Mouse (Mus musculus) olfactory bulb, adult 2 months (tissue): Measurements from ENCODE around the gene Ngb. TPM values are rescaled to one million over a fixed set of nuclear protein-coding genes. Genes with fewer than 3 reads are reported as not detected.

Source experiments
- H3K27ac ChIP-seq: fragments of 200-500 bp; 2 replicates; pipeline ENCODE4 v1.5.1; 2012; ENCODE audit warnings: low read depth, low read length; ENCODE audit not compliant: insufficient read depth
- H3K4me1 ChIP-seq: fragments of 200-500 bp; 2 replicates; pipeline ENCODE4 v1.6.1; 2012; ENCODE audit warnings: low read length; ENCODE audit not compliant: control insufficient read depth, insufficient read depth
- H3K4me3 ChIP-seq: fragments of 200-500 bp; 2 replicates; pipeline ENCODE4 v1.5.1; 2012; ENCODE audit warnings: mild to moderate bottlenecking, low read depth, low read length, moderate library complexity; ENCODE audit not compliant: insufficient read depth
- CTCF ChIP-seq: fragments of 200-500 bp; IDR thresholded peaks from 2 replicates; pipeline ENCODE4 v1.5.1; 2012; ENCODE audit warnings: low read depth, mild to moderate bottlenecking, low read length, moderate library complexity; ENCODE audit not compliant: insufficient read depth
- POLR2A ChIP-seq: fragments of 200-500 bp; IDR thresholded peaks from 2 replicates; pipeline ENCODE4 v1.6.1; 2012; ENCODE audit warnings: mild to moderate bottlenecking, low read depth, low read length, moderate library complexity; ENCODE audit not compliant: insufficient read depth
- WGBS: fragments of 180-500 bp; shearing (Covaris S2); methylation state at CpG from one replicate; pipeline ENCODE4 v1.1.7; 2018; 5-methylcytosine and 5-hydroxymethylcytosine counted together
- polyA plus RNA-seq: library from polyadenylated mRNA; stranded (reverse); fragments of >200 nt; gene quantifications from 2 replicates; pipeline ENCODE4 v1.2.4, GENCODE M21; 2012; ENCODE audit warnings: low replicate concordance; ENCODE audit not compliant: missing spikeins, insufficient read depth, insufficient read length

Ngb gene
- polyA plus RNA-seq, 1 experiment, result not detected

DNA sequence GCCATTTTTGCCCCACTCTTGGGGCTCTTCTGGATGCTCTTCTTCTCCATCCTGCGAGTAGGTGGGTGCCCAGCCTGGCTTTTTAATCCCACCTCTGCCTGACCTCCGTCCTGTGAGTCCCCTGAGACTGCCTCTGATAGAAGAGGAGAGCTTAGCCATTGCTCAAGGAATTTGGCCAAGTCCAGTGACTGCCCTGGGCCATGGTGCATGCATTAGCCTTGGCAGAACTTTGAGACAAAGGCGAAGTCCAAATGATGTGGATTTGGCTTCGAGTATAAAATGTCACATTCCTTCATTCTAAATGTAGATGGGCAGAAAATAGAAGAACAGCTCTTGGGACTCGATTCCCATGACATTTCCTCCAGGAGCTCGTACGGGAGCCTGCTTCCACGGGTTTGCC lies 19.5 kb downstream of the Ngb start:
- H3K4me3 ChIP-seq, result no peak overlapping the region
- WGBS, result 71% methylated on average over 8 of the region's 8 CpGs

DNA sequence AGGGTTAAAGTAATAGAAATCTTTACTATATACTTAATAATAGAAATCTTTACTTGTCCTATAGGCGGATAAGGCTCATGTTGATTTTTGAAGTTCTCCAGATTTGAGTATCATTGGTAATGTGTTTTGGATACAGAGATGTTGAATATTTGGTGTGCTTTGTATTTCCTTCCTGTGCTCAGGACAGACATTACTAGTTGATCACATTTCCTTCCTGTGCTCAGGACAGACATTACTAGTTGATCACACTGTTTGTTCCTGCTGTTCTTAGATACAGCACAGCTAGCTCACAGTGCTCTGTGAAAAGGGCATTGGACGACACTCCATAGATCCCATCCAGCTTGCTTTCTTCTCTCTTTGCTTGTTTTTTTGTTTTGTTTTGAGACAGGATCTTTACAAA lies 25.7 kb downstream of the Ngb start:
- no peak overlapping the region for H3K4me3 ChIP-seq
- 97% methylated on average over 2 of the region's 2 CpGs for WGBS
- H3K27ac ChIP-seq, result no peak overlapping the region
- no peaks in the 10 kb centered on the region for H3K4me1 ChIP-seq
- TF ChIP-seq CTCF (no peak), POLR2A (no peak)

More for the DNA sequence above, 19.5 kb downstream of the Ngb start:
- TF ChIP-seq CTCF (no peak), POLR2A (no peak)
- no peaks in the 10 kb centered on the region for H3K4me1 ChIP-seq
- H3K27ac ChIP-seq, result no peak overlapping the region

DNA sequence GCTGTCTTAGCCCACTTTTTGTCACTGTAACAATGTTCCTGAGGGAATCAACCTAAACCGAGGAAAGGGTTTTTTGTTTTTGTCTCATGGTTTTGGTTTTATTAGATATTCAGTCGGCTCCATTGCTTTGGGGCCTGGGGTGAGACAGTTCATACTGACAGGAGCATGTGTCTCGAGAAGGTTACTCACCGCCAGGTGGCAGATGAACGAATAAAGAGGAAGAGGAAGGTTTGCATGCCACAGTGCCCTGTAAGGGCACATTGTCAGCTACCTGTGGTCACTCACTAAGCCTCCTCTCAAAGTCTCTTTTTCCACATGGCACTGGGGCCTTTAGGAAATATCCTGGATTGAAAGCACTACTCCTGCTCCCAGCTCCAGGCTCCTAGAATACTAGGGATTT lies 31.8 kb downstream of the Ngb start:
- 82% methylated on average over 5 of the region's 5 CpGs for WGBS
- H3K4me1 ChIP-seq, result 0 out of 2 replicates have a peak, but pooled peaks cover 5% of the 10 kb centered on the region
- H3K4me3 ChIP-seq, result no peak overlapping the region
- H3K27ac ChIP-seq, result no peak overlapping the region
- no peak for TF ChIP-seq CTCF
- TF ChIP-seq POLR2A, result no peak

DNA sequence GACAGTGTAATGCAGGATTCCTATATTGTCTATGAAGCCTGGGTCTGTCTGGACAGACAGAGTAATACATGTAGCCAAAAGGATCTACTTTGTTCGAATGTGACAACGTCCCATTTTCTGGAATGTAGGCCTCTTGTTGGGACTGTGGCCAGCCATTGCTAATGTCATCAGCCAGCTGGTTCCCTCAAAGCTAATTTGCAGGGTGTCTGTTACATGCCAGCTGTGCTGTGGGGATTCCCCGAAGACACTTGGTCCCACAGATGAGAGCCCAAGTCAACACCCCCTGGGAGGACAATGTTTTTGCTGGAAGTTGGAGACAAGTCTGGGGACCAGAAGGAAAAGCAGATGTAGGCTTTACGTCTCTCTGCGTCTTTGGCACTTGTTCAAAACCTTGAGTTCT lies 35.9 kb downstream of the Ngb start:
- peaks cover 6% of the 10 kb centered on the region; the same call in 1 of the 2 replicates for H3K4me1 ChIP-seq
- H3K4me3 ChIP-seq, result no peak overlapping the region
- H3K27ac ChIP-seq, result no peak overlapping the region
- WGBS, result 58% methylated on average over 5 of the region's 5 CpGs
- no peak for TF ChIP-seq POLR2A
- no peak for TF ChIP-seq CTCF

DNA sequence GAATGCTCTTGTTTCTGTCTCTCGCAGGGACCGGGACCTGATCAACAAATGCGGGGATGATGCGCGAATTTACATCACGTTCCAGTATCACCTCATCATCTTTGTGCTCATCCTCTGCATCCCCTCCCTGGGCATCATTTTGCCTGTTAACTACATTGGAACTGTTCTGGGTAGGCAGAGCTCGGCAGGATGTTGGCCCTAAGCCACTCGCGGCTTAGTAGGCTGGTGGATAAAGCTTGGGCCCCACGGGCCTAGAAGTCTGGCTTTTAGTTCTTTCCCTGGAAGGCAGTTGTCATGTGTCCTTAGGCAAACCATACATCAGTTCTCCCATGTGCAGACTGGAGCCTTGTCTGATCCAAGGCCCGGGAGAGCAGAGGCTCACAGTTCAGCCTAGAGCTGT lies 36.9 kb downstream of the Ngb start:
- TF ChIP-seq POLR2A (no peak), CTCF (no peak)
- Histone ChIP-seq H3K4me3 (no peak overlapping the region), H3K27ac (no peak overlapping the region), H3K4me1 (peaks cover 6% of the 10 kb centered on the region; the same call in 1 of the 2 replicates)
- 81% methylated on average over 11 of the region's 11 CpGs for WGBS

DNA sequence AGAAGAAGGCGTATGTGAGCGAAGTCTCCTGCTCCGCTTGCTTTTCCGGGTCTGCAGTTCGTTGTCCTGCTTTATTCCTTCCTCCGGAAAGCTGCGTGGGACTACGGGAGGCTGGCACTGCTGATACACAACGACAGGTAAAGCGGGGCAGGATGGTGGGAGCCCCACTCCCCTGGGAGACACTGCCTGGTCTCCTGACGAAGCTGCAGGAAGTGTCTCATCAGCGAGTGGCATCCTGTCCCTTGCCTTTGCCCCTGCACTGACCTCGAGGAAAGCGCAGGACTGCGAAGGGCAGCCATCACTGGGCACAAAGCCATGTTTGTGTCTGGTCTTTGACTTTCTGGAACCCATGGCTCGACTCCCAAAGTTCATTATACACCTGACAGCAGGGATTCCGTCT lies 45.3 kb downstream of the Ngb start:
- TF ChIP-seq POLR2A (no peak), CTCF (no peak)
- H3K27ac ChIP-seq, result no peak overlapping the region
- H3K4me1 ChIP-seq, result peaks cover 2% of the 10 kb centered on the region; the same call in 1 of the 2 replicates
- H3K4me3 ChIP-seq, result no peak overlapping the region
- WGBS, result 74% methylated on average over 17 of the region's 17 CpGs

DNA sequence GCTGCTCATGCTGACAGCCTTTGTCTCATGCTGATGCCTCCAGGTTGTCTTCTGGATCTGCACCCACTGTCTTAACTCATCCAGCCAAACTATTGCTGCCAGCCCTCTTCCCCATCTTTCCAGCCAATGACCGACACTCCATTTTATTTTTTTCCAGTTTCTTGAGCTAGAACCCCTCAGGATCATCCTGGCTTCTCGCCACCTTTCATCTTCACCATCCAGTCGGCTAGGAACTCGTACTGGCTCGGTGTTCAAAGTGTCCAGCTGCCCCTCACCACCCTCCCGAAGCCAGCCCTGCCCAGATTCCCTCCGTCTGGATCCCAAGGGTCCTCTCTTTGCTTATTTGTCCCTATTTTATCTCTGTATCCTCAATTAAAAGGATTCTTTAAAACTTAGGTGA lies 47.5 kb downstream of the Ngb start:
- Histone ChIP-seq H3K4me3 (no peak overlapping the region), H3K27ac (no peak overlapping the region), H3K4me1 (peaks cover 2% of the 10 kb centered on the region; the same call in 1 of the 2 replicates)
- 73% methylated on average over 7 of the region's 7 CpGs for WGBS
- TF ChIP-seq CTCF, result no peak
- no peak for TF ChIP-seq POLR2A

DNA sequence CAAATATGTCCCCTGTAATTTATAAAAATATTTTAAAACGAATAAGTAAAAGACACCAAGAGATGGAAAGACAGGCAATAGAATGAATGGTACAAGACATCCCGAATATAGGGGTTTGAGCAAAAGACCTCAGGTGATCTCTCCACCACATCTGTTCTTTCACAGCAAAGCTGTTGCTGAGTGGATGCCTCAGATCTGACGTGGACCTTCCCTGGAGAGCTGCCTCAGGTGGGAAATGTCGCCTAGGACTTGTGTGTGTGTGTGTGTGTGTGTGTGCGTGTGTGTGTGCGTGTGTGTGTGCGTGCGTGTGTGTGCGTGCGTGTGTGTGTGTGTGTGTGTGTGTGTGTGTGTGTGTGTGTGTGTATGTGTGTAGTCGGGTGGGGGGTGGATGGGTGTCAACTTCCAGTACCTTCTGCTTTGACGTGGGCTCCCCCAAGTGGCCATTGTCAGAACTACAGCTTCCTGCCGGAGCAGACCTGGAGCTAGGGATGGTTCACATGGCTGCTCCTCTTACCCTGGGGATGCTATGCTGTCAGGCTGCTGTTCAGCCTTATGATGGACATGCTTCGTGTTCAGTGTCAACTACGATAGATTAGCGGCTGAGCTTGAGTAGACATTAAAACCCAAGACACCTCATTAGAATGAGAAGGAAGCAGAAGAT lies 49.5 kb downstream of the Ngb start:
- no peak for TF ChIP-seq POLR2A
- TF ChIP-seq CTCF, result peak; percentile 78
- 0 out of 2 replicates have a peak overlapping the region, but pooled peaks have one; percentile 24 for H3K4me3 ChIP-seq
- H3K27ac ChIP-seq, result no peak overlapping the region
- peaks cover 11% of the 10 kb centered on the region for H3K4me1 ChIP-seq
- 13% methylated on average over 16 of the region's 16 CpGs for WGBS

DNA sequence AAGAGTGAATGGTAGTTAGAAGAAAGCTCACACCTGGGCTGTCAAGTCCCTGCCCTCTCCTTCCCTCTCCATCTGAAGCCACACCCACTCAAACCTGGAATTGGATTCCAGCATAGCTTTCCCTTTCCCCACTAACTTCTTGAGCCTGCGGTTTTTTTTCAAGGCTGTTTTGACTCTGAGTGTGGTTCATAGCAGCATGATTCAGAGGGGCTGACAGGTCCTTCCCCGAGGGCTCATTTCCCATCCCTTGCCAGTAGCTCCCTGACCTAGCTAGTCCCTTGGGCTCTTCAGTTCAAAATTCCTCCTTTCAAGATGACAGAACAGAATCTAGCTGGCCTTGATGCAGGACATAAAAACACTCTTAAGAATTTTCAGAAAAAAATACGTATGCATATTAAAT lies 54.8 kb downstream of the Ngb start:
- H3K4me3 ChIP-seq, result no peak overlapping the region
- H3K27ac ChIP-seq, result no peak overlapping the region
- TF ChIP-seq POLR2A (no peak), CTCF (no peak)
- 49% methylated on average over 3 of the region's 3 CpGs for WGBS
- peaks cover 24% of the 10 kb centered on the region for H3K4me1 ChIP-seq

Other genes with a start within 250 kb of the Ngb start
- gene Irf2bpl, start 217.7 kb downstream of the Ngb start, polyA plus RNA-seq, result not detected in 2 replicates
- 112 TPM in 1 of 2 replicates, not detected in the other for gene Cipc, start 155.5 kb downstream of the Ngb start, polyA plus RNA-seq
- gene Zdhhc22, start 112.1 kb downstream of the Ngb start, polyA plus RNA-seq, result not detected in 2 replicates
- gene Tmem63c, start 81.2 kb downstream of the Ngb start, polyA plus RNA-seq, result not detected in 2 replicates
- gene Gstz1, start 44.6 kb upstream of the Ngb start, polyA plus RNA-seq, result not detected in 2 replicates
- gene Pomt2, start 45.4 kb upstream of the Ngb start, polyA plus RNA-seq, result not detected in 2 replicates
- not detected in 2 replicates for gene Samd15, start 97.2 kb upstream of the Ngb start, polyA plus RNA-seq
- not detected in 2 replicates for gene Tmed8, start 97.9 kb upstream of the Ngb start, polyA plus RNA-seq
- not detected in 2 replicates for gene Noxred1, start 136.2 kb upstream of the Ngb start, polyA plus RNA-seq
- gene Vipas39, start 163.7 kb upstream of the Ngb start, polyA plus RNA-seq, result not detected in 2 replicates
- gene Ahsa1, start 163.9 kb upstream of the Ngb start, polyA plus RNA-seq, result not detected in 2 replicates
- not detected in 2 replicates for gene Ism2, start 197.2 kb upstream of the Ngb start, polyA plus RNA-seq